Mouse (Mus musculus) lung, adult 2 months (tissue): Measurements from ENCODE around the gene Stxbp6.

ENCODE experiments used
- CTCF ChIP-seq: fragments of 200-500 bp; IDR thresholded peaks from 2 replicates; pipeline ENCODE4 v1.5.1; 2011; ENCODE audit warnings: mild to moderate bottlenecking, low read length, control low read depth; ENCODE audit not compliant: insufficient read depth
- POLR2A ChIP-seq: fragments of 200-500 bp; IDR thresholded peaks from 2 replicates; pipeline ENCODE4 v1.6.1; 2011; ENCODE audit warnings: low read depth, mild to moderate bottlenecking, control low read depth, low read length, borderline replicate concordance; ENCODE audit errors: extremely low read depth

DNA sequence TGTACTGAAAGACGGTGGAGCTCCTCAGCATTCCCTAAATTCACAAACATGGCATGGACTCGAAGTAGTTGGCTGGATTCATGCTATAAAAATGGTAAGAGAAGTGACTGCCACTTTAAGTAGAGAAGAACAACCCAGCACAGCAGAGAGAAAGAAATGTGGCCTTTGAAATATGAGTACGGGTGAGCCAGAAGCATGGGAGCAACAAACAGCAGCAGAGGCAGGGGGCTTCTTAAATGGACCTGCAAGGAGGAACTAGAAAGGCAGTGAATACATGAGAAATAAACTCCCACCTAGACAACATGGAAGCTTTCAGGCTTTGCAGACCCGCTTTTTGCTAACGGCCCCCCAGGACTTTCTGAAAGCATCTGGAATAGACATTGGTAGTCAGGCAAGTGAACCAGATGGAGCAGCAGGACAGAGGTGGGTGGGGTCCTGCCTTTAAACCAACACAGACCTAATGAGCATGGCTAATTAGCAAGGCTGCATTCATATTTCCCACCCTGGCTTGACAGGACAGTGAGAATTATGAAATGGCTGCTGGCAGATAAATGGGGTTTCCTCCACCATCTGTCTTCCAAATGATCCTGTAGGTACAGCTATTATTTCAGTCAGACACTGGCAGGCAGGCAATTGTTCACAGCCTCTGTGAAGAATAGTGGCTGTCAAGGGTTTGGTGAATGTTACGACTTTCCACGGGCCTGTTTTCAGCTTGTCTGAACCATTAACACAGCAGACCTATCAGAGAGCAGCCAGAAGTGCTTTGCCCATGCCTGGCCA lies 234.7 kb downstream of the Stxbp6 start:
- no peak for TF ChIP-seq POLR2A
- no peak for TF ChIP-seq CTCF
